Mouse (Mus musculus) MEL (cell line): Measurements from ENCODE around the gene Tppp2.

Experiments used
- CTCF ChIP-seq, 3 experiments: IDR thresholded peaks in 2 of 3; conservative IDR thresholded peaks in 1 of 3; 2 replicates each; pipeline ENCODE4 v1.5.1; 2011 to 2012; ENCODE audit warnings: low read length in 3 of 3, low read depth in 2 of 3, mild to moderate bottlenecking in 2 of 3, improper control_type of control experiment in 1 of 3, inconsistent platforms in 1 of 3, mixed read lengths in 1 of 3, moderate library complexity in 1 of 3; ENCODE audit not compliant: control insufficient read depth in 1 of 3, insufficient read depth in 1 of 3, poor library complexity in 1 of 3, severe bottlenecking in 1 of 3
- HCFC1 ChIP-seq: IDR thresholded peaks from 2 replicates; pipeline ENCODE4 v1.6.1; 2012; ENCODE audit warnings: low read depth, mild to moderate bottlenecking, inconsistent platforms, low read length, improper control_type of control experiment, moderate library complexity
- JUND ChIP-seq: IDR thresholded peaks from 2 replicates; pipeline ENCODE4 v1.6.1; 2011; ENCODE audit warnings: low read depth, mild to moderate bottlenecking, improper control_type of control experiment, low read length
- MXI1 ChIP-seq: IDR thresholded peaks from 2 replicates; pipeline ENCODE4 v1.6.1; 2011; ENCODE audit warnings: mild to moderate bottlenecking, low read depth, low read length, improper control_type of control experiment
- MYC ChIP-seq: IDR thresholded peaks from 2 replicates; pipeline ENCODE4 v1.6.1; 2011; ENCODE audit warnings: low read depth, mild to moderate bottlenecking, low read length, improper control_type of control experiment, moderate library complexity
- POLR2A ChIP-seq, 2 experiments: IDR thresholded peaks; 2 replicates each; pipeline ENCODE4 v1.6.1; 2011 to 2012; ENCODE audit warnings: low read length in 2 of 2, mild to moderate bottlenecking in 2 of 2, control low read depth in 1 of 2, improper control_type of control experiment in 1 of 2, low read depth in 1 of 2, moderate library complexity in 1 of 2; ENCODE audit not compliant: control insufficient read depth in 1 of 2, insufficient read depth in 1 of 2, poor library complexity in 1 of 2
- TCF12 ChIP-seq: IDR thresholded peaks from 2 replicates; pipeline ENCODE4 v1.6.1; 2014; ENCODE audit warnings: low read depth, mild to moderate bottlenecking, inconsistent platforms, low read length, improper control_type of control experiment, moderate library complexity

DNA sequence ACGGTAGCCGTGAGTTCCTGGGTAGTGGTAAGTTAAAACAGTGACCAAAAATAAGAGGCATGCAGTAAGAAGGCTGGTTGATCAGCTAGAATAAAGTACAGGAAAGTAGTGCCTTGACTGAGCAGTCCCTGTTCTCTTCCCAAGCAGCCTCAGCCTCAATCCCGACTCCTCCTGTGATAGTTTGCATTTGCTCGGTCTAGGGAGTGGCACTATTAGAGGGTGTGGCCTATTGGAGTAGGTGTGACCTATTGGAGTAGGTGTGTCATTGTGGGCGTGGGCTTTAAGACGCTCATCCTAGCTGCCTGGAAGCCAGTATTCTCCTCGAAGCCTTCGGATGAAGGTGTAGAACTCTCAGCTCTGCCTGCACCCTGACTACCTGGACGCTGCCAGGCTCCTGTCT is 20.8 kb downstream of the Tppp2 start:
- TF ChIP-seq CTCF (IDR thresholded peaks at IDR 0.05 in 2 of 3, conservative IDR thresholded peaks at IDR 0.05 in 1 of 3; ENCODE audit: control insufficient read depth in 1 of 3, insufficient read depth in 1 of 3, low read depth in 2 of 3, low read length in 3 of 3, poor library complexity in 1 of 3, severe bottlenecking in 1 of 3) (no peak), POLR2A (IDR thresholded peaks at IDR 0.05; ENCODE audit: control insufficient read depth in 1 of 2, insufficient read depth in 1 of 2, low read depth in 1 of 2, low read length in 2 of 2, poor library complexity in 1 of 2) (no peak), TCF12 (no peak), MXI1 (no peak), JUND (no peak), HCFC1 (no peak), MYC (no peak)
